Comparison of ENCODE assay signal across 10 mouse cellular contexts in genomic region chr3:51744339-51744759, GRCm38 (mm10).
DNase-seq lines count a peak whose midpoint lies in the region; ATAC-seq and TF ChIP-seq lines count a peak whose summit lies in the region.
"Had no signal": no experiment of that assay in that cellular context is flagged by ENCODE, and none has a peak within 500 bp of the region (broad histone marks: within the 10 kb centered on the region; RNA-seq: fewer than 3 reads in every experiment).

No protein-coding gene starts in this region.

- H3K9ac ChIP-seq in intestine, embryonic 16.5 days (ENCODE audit: low read depth, low read length), result no peak overlapping the region
- no peak overlapping the region for H3K9ac ChIP-seq in intestine, embryonic 15.5 days

- H3K4me2 ChIP-seq in intestine, embryonic 16.5 days (ENCODE audit: low read depth, low read length), result no peak overlapping the region
- no peak overlapping the region for H3K4me2 ChIP-seq in intestine, embryonic 15.5 days (replicated peaks)

- peaks cover 19% of the 10 kb centered on the region for H3K4me1 ChIP-seq in intestine, embryonic 16.5 days (ENCODE audit: control insufficient read depth, insufficient read depth, low read length)
- H3K4me1 ChIP-seq in intestine, embryonic 15.5 days (replicated peaks), result peaks cover 11% of the 10 kb centered on the region
- H3K4me1 ChIP-seq in G1E (ENCODE audit: insufficient read depth, low read depth, low read length), result peaks cover 19% of the 10 kb centered on the region

- H3K27ac ChIP-seq in intestine, embryonic 16.5 days (ENCODE audit: low read length), result no peak overlapping the region
- no peak overlapping the region for H3K27ac ChIP-seq in intestine, embryonic 15.5 days

- WGBS in intestine, embryonic 16.5 days, result 58% methylated on average over 4 of the region's 4 CpGs
- WGBS in intestine, embryonic 15.5 days, result 36% methylated on average over 4 of the region's 4 CpGs

- no peak for TF ChIP-seq CTCF in G1E (IDR thresholded peaks at IDR 0.05; ENCODE audit: low read depth, low read length)

- no peaks in the 10 kb centered on the region for H3K27me3 ChIP-seq in intestine, embryonic 16.5 days (replicated peaks; ENCODE audit: control insufficient read depth, insufficient read depth, low read length)
- no peaks in the 10 kb centered on the region for H3K27me3 ChIP-seq in intestine, embryonic 15.5 days (replicated peaks)
- H3K27me3 ChIP-seq in G1E (ENCODE audit: insufficient read depth, low read length), result peaks cover 1% of the 10 kb centered on the region; the same call in 1 of the 2 replicates

- intact Hi-C loops in gastrocnemius, postnatal 14 days (cut with DNase I; ENCODE audit: low total_unique reads), result no loop called here

- peak; percentile 41 for ATAC-seq in intestine, embryonic 16.5 days
- no peak for ATAC-seq in intestine, embryonic 15.5 days
- peak; percentile 95 for ATAC-seq in G1E (ENCODE audit: extremely low read depth, insufficient number of reproducible peaks, low FRiP score, poor library complexity, severe bottlenecking)
- ATAC-seq in granulocyte monocyte progenitor cell, adult 5-6 weeks (replicated peaks; ENCODE audit: poor library complexity, severe bottlenecking), result peak; percentile 63

- no peaks in the 10 kb centered on the region for H3K36me3 ChIP-seq in intestine, embryonic 16.5 days (ENCODE audit: control insufficient read depth, insufficient read depth, low read length)
- no peaks in the 10 kb centered on the region for H3K36me3 ChIP-seq in intestine, embryonic 15.5 days
- no peaks in the 10 kb centered on the region for H3K36me3 ChIP-seq in G1E (replicated peaks)

- H3K9me3 ChIP-seq in intestine, embryonic 16.5 days (ENCODE audit: control insufficient read depth, low read length), result no peaks in the 10 kb centered on the region
- H3K9me3 ChIP-seq in intestine, embryonic 15.5 days, result no peaks in the 10 kb centered on the region
- H3K9me3 ChIP-seq in G1E (replicated peaks), result no peaks in the 10 kb centered on the region

- peak; percentile 30 for DNase-seq in G1E (ENCODE audit: low spot score)
- peak; percentile 22 to 55 for DNase-seq in lung, postnatal 4 days
- no peak for DNase-seq in gastrocnemius, postnatal 14 days
- DNase-seq in left cerebral cortex, adult 18-20 months (ENCODE audit: low spot score in 2 of 2), result no peak
- DNase-seq in gastrocnemius, adult 8-10 months (ENCODE audit: low spot score in 2 of 2), result no peak
- DNase-seq: gastrocnemius, postnatal 36 days; left cerebral cortex, postnatal 4 days had no signal

- H3K4me3 ChIP-seq in intestine, embryonic 16.5 days (ENCODE audit: low read length), result no peak overlapping the region
- no peak overlapping the region for H3K4me3 ChIP-seq in intestine, embryonic 15.5 days (replicated peaks)
- H3K4me3 ChIP-seq in G1E (ENCODE audit: low read depth, low read length), result no peak overlapping the region

Comparison
In these comparisons a context has a peak if more than half of its experiments do, and no peak if none do; other contexts are left out.
1. DNase-seq: peak in G1E (single experiment) and lung, postnatal 4 days (2 of 2); none in gastrocnemius, postnatal 14 days (single experiment), left cerebral cortex, adult 18-20 months (0 of 2) and gastrocnemius, adult 8-10 months (0 of 2).